Mouse (Mus musculus) heart, embryonic 14.5 days (tissue): ENCODE results near the gene Zfp36. TPM values are rescaled to one million over a fixed set of nuclear protein-coding genes. Genes with fewer than 3 reads are reported as not detected.

Experiments used
- ATAC-seq: fragments of 200-750 bp; cut with Nextera tagmentation; 2 replicates; pipeline ENCODE4 v1.8.0; 2017; ENCODE audit warnings: low read depth, moderate TSS enrichment; ENCODE audit not compliant: insufficient number of reproducible peaks, insufficient read depth, low FRiP score
- H3K27ac ChIP-seq, 2 experiments: fragments of 200-500 bp in 1 of 2; fragments of 300-500 bp in 1 of 2; sonication (generic) in 1 of 2; replicated peaks in 1 of 2; 2 replicates each; pipeline ENCODE4 v1.5.1; 2012 to 2014; ENCODE audit warnings: low read depth in 2 of 2, low read length in 2 of 2, control low read depth in 1 of 2, mild to moderate bottlenecking in 1 of 2, mixed read lengths in 1 of 2; ENCODE audit not compliant: control insufficient read depth in 1 of 2, insufficient read depth in 1 of 2
- H3K27me3 ChIP-seq: fragments of 300-500 bp; sonication (generic); 2 replicates; pipeline ENCODE4 v1.6.1; 2014; ENCODE audit warnings: mild to moderate bottlenecking, low read length, control low read depth; ENCODE audit not compliant: control insufficient read depth, insufficient read depth
- H3K36me3 ChIP-seq: fragments of 300-500 bp; sonication (generic); 2 replicates; pipeline ENCODE4 v1.6.1; 2014; ENCODE audit warnings: mild to moderate bottlenecking, control low read depth, low read length, mixed read lengths; ENCODE audit not compliant: control insufficient read depth, insufficient read depth
- H3K4me1 ChIP-seq, 2 experiments: fragments of 200-500 bp in 1 of 2; fragments of 300-500 bp in 1 of 2; sonication (generic) in 1 of 2; 2 replicates each; pipeline ENCODE4 v1.6.1; 2012 to 2014; ENCODE audit warnings: low read length in 2 of 2, control low read depth in 1 of 2, mixed read lengths in 1 of 2; ENCODE audit not compliant: control insufficient read depth in 2 of 2, insufficient read depth in 2 of 2
- H3K4me2 ChIP-seq: fragments of 300-500 bp; sonication (generic); 2 replicates; pipeline ENCODE4 v1.6.1; 2014; ENCODE audit warnings: mild to moderate bottlenecking, low read length
- H3K4me3 ChIP-seq, 2 experiments: fragments of 200-500 bp in 1 of 2; fragments of 300-500 bp in 1 of 2; sonication (generic) in 1 of 2; 2 replicates each; pipeline ENCODE4 v1.5.1; 2012 to 2014; ENCODE audit warnings: low read length in 2 of 2, mild to moderate bottlenecking in 2 of 2, control low read depth in 1 of 2, low read depth in 1 of 2, moderate library complexity in 1 of 2; ENCODE audit not compliant: control insufficient read depth in 1 of 2, insufficient read depth in 1 of 2
- H3K9ac ChIP-seq: fragments of 300-500 bp; sonication (generic); 2 replicates; pipeline ENCODE4 v1.6.1; 2014; ENCODE audit warnings: mild to moderate bottlenecking, low read length
- H3K9me3 ChIP-seq: fragments of 300-500 bp; sonication (generic); 2 replicates; pipeline ENCODE4 v1.6.1; 2016; ENCODE audit warnings: low read length, control low read depth; ENCODE audit not compliant: control insufficient read depth
- WGBS: fragments of 180-500 bp; shearing (Covaris S2); extraction: QIAGEN DNeasy Blood & Tissue Kit; methylation state at CpG from one replicate; pipeline ENCODE4 v1.1.7; 2014; 5-methylcytosine and 5-hydroxymethylcytosine counted together
- polyA plus RNA-seq: library from polyadenylated mRNA; unstranded; fragments of >200 nt; fragmentation: Nextera tagmentation; extraction: Ambion mirVana; gene quantifications from 2 replicates; pipeline ENCODE4 v1.2.1, GENCODE M21; 2014

Zfp36 gene
- polyA plus RNA-seq, 1 experiment from 2014 or later = 12.2 TPM

- Histone ChIP-seq H3K4me3 (no peak overlapping the region), H3K27ac (no peak overlapping the region), H3K4me1 (no peaks in the 10 kb centered on the region), H3K27me3 (no peaks in the 10 kb centered on the region), H3K9ac (no peak overlapping the region), H3K36me3 (peaks cover 84% of the 10 kb centered on the region), H3K4me2 (no peak overlapping the region), H3K9me3 (no peaks in the 10 kb centered on the region)
- 93% methylated on average over 2 of the region's 2 CpGs for WGBS
- no peak for ATAC-seq
These were observed 51.8 kb downstream of the Zfp36 start for GRCm38 (mm10) chr7:28328260-28328659.

Other genes starting within 250 kb of the Zfp36 start
- gene Fbl, start 210.5 kb downstream of the Zfp36 start, polyA plus RNA-seq = 20.1 and 23.1 TPM in 2 replicates
- 10.7 and 11.7 TPM in 2 replicates for gene Dyrk1b, start 200.8 kb downstream of the Zfp36 start, polyA plus RNA-seq
- gene Eid2, start 112.4 kb downstream of the Zfp36 start, polyA plus RNA-seq = 8.4 and 10.3 TPM in 2 replicates
- 6.7 and 8.4 TPM in 2 replicates for gene Eid2b, start 102.5 kb downstream of the Zfp36 start, polyA plus RNA-seq
- not detected in 2 replicates for gene Selenov, start 89.1 kb downstream of the Zfp36 start, polyA plus RNA-seq
- 0.14 TPM in 1 of 2 replicates, not detected in the other for gene Dll3, start 78.0 kb downstream of the Zfp36 start, polyA plus RNA-seq
- 119 and 131 TPM in 2 replicates for gene Timm50, start 68.2 kb downstream of the Zfp36 start, polyA plus RNA-seq
- gene Supt5, start 41.5 kb downstream of the Zfp36 start, polyA plus RNA-seq = 47.9 and 48.0 TPM in 2 replicates
- gene Rps16, start 29.6 kb downstream of the Zfp36 start, polyA plus RNA-seq = 731 and 789 TPM in 2 replicates
- 32.9 and 35.6 TPM in 2 replicates for gene Plekhg2, start 7.7 kb downstream of the Zfp36 start, polyA plus RNA-seq
- gene Med29, start 12.5 kb upstream of the Zfp36 start, polyA plus RNA-seq = 50.9 and 57.7 TPM in 2 replicates
- 61.9 and 62.5 TPM in 2 replicates for gene Paf1, start 12.7 kb upstream of the Zfp36 start, polyA plus RNA-seq
- gene Gmfg, start 57.2 kb upstream of the Zfp36 start, polyA plus RNA-seq = 8.4 and 8.6 TPM in 2 replicates
- 1.6 and 2.1 TPM in 2 replicates for gene Lrfn1, start 71.7 kb upstream of the Zfp36 start, polyA plus RNA-seq
- not detected in 2 replicates for gene Ifnl2, start 130.2 kb upstream of the Zfp36 start, polyA plus RNA-seq
- gene Ifnl3, start 142.6 kb upstream of the Zfp36 start, polyA plus RNA-seq = not detected in 2 replicates
- gene Sycn, start 160.6 kb upstream of the Zfp36 start, polyA plus RNA-seq = not detected in 2 replicates
- not detected in 2 replicates for gene Nccrp1, start 167.0 kb upstream of the Zfp36 start, polyA plus RNA-seq
- gene Samd4b, start 217.9 kb upstream of the Zfp36 start, polyA plus RNA-seq = 23.5 and 25.2 TPM in 2 replicates
- 21.1 and 22.1 TPM in 2 replicates for gene Pak4, start 217.9 kb upstream of the Zfp36 start, polyA plus RNA-seq